Mouse (Mus musculus) embryonic facial prominence, embryonic 14.5 days (tissue): ENCODE results near the gene Fam178b. TPM values are rescaled to one million over a fixed set of nuclear protein-coding genes. Genes with fewer than 3 reads are reported as not detected.

Experiments used
- microRNA-seq: library from miRNA; unstranded; fragments of <30 nt; microRNA quantifications from one replicate; pipeline ENCODE4, GENCODE M21; 2016; ENCODE audit warnings: borderline number of aligned reads
- polyA plus RNA-seq: library from polyadenylated mRNA; unstranded; fragments of >200 nt; fragmentation: Nextera tagmentation; extraction: Ambion mirVana; gene quantifications from 2 replicates; pipeline ENCODE4 v1.2.1, GENCODE M21; 2014

The Fam178b gene
- polyA plus RNA-seq, 1 experiment from 2014 or later, result 1.6 TPM

Small RNA genes within 50 kb of the gene (microRNA-seq; reads per million reads assigned to microRNA genes)
- not detected for gene Gm24133

Other genes starting within 250 kb of the Fam178b start
- 31.7 and 33.3 TPM in 2 replicates for gene Lman2l, start 237.9 kb downstream of the Fam178b start, polyA plus RNA-seq
- gene Cnnm4, start 211.6 kb downstream of the Fam178b start, polyA plus RNA-seq, result 13.5 and 13.9 TPM in 2 replicates
- gene Cnnm3, start 171.3 kb downstream of the Fam178b start, polyA plus RNA-seq, result 4.8 and 5.1 TPM in 2 replicates
- gene Ankrd23, start 146.3 kb downstream of the Fam178b start, polyA plus RNA-seq, result 12.3 and 13.2 TPM in 2 replicates
- not detected in 2 replicates for gene Gm42417, start 143.8 kb downstream of the Fam178b start, polyA plus RNA-seq
- gene Ankrd39, start 135.7 kb downstream of the Fam178b start, polyA plus RNA-seq, result 19.5 and 20.0 TPM in 2 replicates
- 2.3 and 3.8 TPM in 2 replicates for gene Sema4c, start 124.8 kb downstream of the Fam178b start, polyA plus RNA-seq
- gene Cox5b, start 8.3 kb upstream of the Fam178b start, polyA plus RNA-seq, result 579 and 661 TPM in 2 replicates
- not detected in 2 replicates for gene 4933424G06Rik, start 27.0 kb upstream of the Fam178b start, polyA plus RNA-seq
- 92.7 and 96.4 TPM in 2 replicates for gene Actr1b, start 31.2 kb upstream of the Fam178b start, polyA plus RNA-seq
- gene Zap70, start 78.6 kb upstream of the Fam178b start, polyA plus RNA-seq, result 0.36 and 0.67 TPM in 2 replicates